Mouse (Mus musculus) forebrain, embryonic 13.5 days (tissue): Measurements from ENCODE around the gene Mmd. TPM values are rescaled to one million over a fixed set of nuclear protein-coding genes. Genes with fewer than 3 reads are reported as not detected.

Experiments used
- ATAC-seq: fragments of 200-750 bp; cut with Nextera tagmentation; 2 replicates; pipeline ENCODE4 v1.8.0; 2017
- H3K27ac ChIP-seq: fragments of 300-500 bp; sonication (generic); 2 replicates; pipeline ENCODE4 v1.5.1; 2015; ENCODE audit warnings: inconsistent platforms, mild to moderate bottlenecking, moderate library complexity
- H3K27me3 ChIP-seq: fragments of 300-500 bp; sonication (generic); 2 replicates; pipeline ENCODE4 v1.6.1; 2015; ENCODE audit warnings: mild to moderate bottlenecking, inconsistent platforms
- H3K36me3 ChIP-seq: fragments of 300-500 bp; sonication (generic); 2 replicates; pipeline ENCODE4 v1.6.1; 2015; ENCODE audit warnings: mild to moderate bottlenecking, inconsistent platforms; ENCODE audit not compliant: poor library complexity, severe bottlenecking
- H3K4me1 ChIP-seq: fragments of 300-500 bp; sonication (generic); 2 replicates; pipeline ENCODE4 v1.6.1; 2015; ENCODE audit warnings: inconsistent platforms
- H3K4me2 ChIP-seq: fragments of 300-500 bp; sonication (generic); 2 replicates; pipeline ENCODE4 v1.6.1; 2015; ENCODE audit warnings: inconsistent platforms, mild to moderate bottlenecking, moderate library complexity
- H3K4me3 ChIP-seq: fragments of 300-500 bp; sonication (generic); 2 replicates; pipeline ENCODE4 v1.5.1; 2015; ENCODE audit warnings: mild to moderate bottlenecking, inconsistent platforms
- H3K9ac ChIP-seq: fragments of 300-500 bp; sonication (generic); 2 replicates; pipeline ENCODE4 v1.6.1; 2015; ENCODE audit warnings: mild to moderate bottlenecking, inconsistent platforms
- H3K9me3 ChIP-seq: fragments of 300-500 bp; sonication (generic); replicated peaks from 2 replicates; pipeline ENCODE4 v1.6.1; 2016; ENCODE audit warnings: inconsistent platforms
- WGBS: fragments of 180-500 bp; shearing (Covaris S2); methylation state at CpG from one replicate; pipeline ENCODE4 v1.1.7; 2015; 5-methylcytosine and 5-hydroxymethylcytosine counted together
- polyA plus RNA-seq: library from polyadenylated mRNA; unstranded; fragments of >200 nt; fragmentation: Nextera tagmentation; extraction: Ambion mirVana; gene quantifications from 2 replicates; pipeline ENCODE4 v1.2.1, GENCODE M21; 2015

Gene Mmd
- polyA plus RNA-seq, 1 experiment from 2014 or later: 65.2 TPM

DNA sequence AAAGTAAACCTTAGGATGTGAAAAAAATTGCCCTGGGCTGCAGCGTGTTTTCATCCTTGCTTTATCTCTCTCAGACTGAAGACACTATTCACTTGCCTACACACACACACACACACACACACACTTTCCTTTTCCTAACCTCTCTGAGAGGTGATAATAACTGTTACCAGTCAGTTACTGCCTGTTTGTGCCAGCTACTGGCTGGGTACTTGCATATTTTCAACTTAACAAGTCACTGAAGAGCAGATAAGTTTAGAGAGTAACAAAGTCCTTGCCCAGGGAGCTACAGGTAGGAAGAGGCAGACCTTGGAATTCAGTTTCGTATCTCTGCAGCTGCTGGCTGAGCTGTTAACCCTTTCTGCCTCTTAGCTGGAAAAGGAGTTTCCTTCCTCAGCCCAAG is 2.7 kb downstream of the Mmd start:
- Histone ChIP-seq H3K4me1 (peaks cover 33% of the 10 kb centered on the region), H3K36me3 (no peaks in the 10 kb centered on the region), H3K9ac (no peak overlapping the region), H3K9me3 (no peaks in the 10 kb centered on the region), H3K4me2 (0 out of 2 replicates have a peak overlapping the region, but pooled peaks have one; percentile 0), H3K27ac (no peak overlapping the region), H3K4me3 (no peak overlapping the region), H3K27me3 (no peaks in the 10 kb centered on the region)
- WGBS: 38% methylated on average over 2 of the region's 2 CpGs
- no peak for ATAC-seq

DNA sequence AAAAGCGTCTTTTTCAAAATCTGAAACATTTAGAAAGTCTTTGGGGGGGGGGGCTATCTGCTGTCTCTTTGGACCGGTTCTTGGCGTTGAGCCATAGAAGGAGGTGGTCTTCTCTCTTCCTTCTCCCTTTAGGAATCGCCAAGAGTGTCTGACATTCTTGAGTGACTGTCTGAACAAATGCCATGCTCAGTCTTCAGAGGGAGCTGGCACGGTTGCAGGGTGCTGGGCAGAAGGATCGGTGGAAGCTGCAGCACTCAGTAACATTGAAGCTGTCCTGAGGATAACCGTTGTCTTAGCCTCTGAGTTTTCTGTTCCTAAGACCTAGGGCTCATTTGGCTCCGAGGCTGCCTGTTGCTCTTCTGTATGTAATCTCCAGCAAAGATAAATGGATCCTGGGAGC is 3.1 kb downstream of the Mmd start:
- no peak overlapping the region for H3K27ac ChIP-seq
- H3K4me1 ChIP-seq: peaks cover 33% of the 10 kb centered on the region
- ATAC-seq: no peak
- H3K4me3 ChIP-seq: no peak overlapping the region
- 0 out of 2 replicates have a peak overlapping the region, but pooled peaks have one; percentile 0 for H3K4me2 ChIP-seq
- 73% methylated on average over 8 of the region's 8 CpGs for whole genome bisulfite sequencing
- no peak overlapping the region for H3K9ac ChIP-seq
- H3K9me3 ChIP-seq: no peaks in the 10 kb centered on the region
- H3K36me3 ChIP-seq: peaks cover 3% of the 10 kb centered on the region
- no peaks in the 10 kb centered on the region for H3K27me3 ChIP-seq

GRCm38 (mm10) chr11:90254536-90254935 is 5.3 kb downstream of the Mmd start:
- H3K9ac ChIP-seq: no peak overlapping the region
- H3K36me3 ChIP-seq: peaks cover 10% of the 10 kb centered on the region
- H3K4me2 ChIP-seq: no peak overlapping the region
- H3K27me3 ChIP-seq: no peaks in the 10 kb centered on the region
- H3K27ac ChIP-seq: no peak overlapping the region
- no peak overlapping the region for H3K4me3 ChIP-seq
- peaks cover 29% of the 10 kb centered on the region for H3K4me1 ChIP-seq
- ATAC-seq: no peak
- no peaks in the 10 kb centered on the region for H3K9me3 ChIP-seq
- WGBS: 89% methylated on average over 3 of the region's 3 CpGs

DNA sequence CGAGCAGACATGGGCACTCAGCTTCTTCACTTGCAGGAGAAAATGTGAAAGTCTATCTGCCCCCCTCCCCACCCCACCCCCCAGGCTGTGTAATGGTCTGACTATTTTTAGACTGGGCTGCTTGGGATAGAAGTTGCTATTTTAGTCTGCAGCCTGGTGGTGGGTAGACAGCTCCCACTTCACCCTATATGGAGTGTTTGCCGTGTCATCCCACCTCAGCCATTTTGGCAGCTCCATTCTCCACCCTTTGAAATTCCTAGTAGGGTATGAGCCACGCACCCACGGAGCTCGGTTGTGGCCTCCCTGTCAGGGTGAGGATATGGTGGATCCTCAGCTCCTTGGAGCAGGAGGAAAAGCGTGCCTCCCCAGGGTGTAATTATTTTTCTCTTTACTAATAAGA is 6.4 kb downstream of the Mmd start:
- WGBS: 90% methylated on average over 6 of the region's 6 CpGs
- peaks cover 21% of the 10 kb centered on the region for H3K36me3 ChIP-seq
- H3K4me1 ChIP-seq: peaks cover 20% of the 10 kb centered on the region
- H3K27me3 ChIP-seq: no peaks in the 10 kb centered on the region
- no peaks in the 10 kb centered on the region for H3K9me3 ChIP-seq
- no peak for ATAC-seq
- no peak overlapping the region for H3K4me3 ChIP-seq
- H3K4me2 ChIP-seq: no peak overlapping the region
- no peak overlapping the region for H3K9ac ChIP-seq
- no peak overlapping the region for H3K27ac ChIP-seq

GRCm38 (mm10) chr11:90256833-90257525 is 7.7 kb downstream of the Mmd start:
- no peak for ATAC-seq
- Histone ChIP-seq H3K4me3 (no peak overlapping the region), H3K9me3 (no peaks in the 10 kb centered on the region), H3K4me2 (no peak overlapping the region), H3K27me3 (no peaks in the 10 kb centered on the region), H3K36me3 (peaks cover 34% of the 10 kb centered on the region), H3K9ac (no peak overlapping the region), H3K4me1 (peaks cover 8% of the 10 kb centered on the region), H3K27ac (no peak overlapping the region)
- 91% methylated on average over 16 of the region's 16 CpGs for WGBS

DNA sequence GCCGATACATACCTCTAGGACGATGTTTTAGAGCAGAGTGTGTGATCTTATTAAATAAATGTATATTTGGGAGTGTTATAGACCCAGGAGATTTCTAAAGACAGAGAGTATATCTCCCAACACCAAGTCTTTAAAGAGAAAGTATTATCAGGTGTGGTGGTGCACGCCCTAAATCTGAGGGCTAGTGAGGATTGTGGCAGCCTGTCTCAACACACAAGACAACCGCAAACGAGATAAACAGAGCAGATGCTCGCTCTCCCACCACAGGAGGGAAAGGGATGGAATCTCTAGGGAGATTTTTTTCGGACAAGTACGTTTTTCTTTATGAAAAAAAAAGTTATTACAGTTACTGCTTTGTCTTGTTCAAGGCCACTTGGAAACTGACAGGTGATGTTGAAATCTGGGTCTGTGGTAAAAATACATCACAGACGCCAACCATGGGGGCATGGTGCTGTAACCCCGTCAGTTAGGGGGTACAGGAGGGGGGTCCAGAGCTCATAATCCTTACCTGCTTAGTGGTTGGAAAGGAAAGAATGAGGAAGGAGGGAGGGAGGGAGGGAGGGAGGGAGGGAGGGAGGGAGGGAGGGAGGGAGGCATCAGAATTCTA is 9.2 kb downstream of the Mmd start:
- no peak overlapping the region for H3K4me3 ChIP-seq
- no peaks in the 10 kb centered on the region for H3K27me3 ChIP-seq
- H3K4me2 ChIP-seq: no peak overlapping the region
- H3K9me3 ChIP-seq: no peaks in the 10 kb centered on the region
- WGBS: 85% methylated on average over 10 of the region's 10 CpGs
- no peak for ATAC-seq
- no peak overlapping the region for H3K27ac ChIP-seq
- H3K36me3 ChIP-seq: peaks cover 49% of the 10 kb centered on the region
- no peak overlapping the region for H3K9ac ChIP-seq
- no peaks in the 10 kb centered on the region for H3K4me1 ChIP-seq

GRCm38 (mm10) chr11:90259071-90259470 is 9.8 kb downstream of the Mmd start:
- whole genome bisulfite sequencing: 67% methylated on average over 4 of the region's 4 CpGs
- Histone ChIP-seq H3K27me3 (no peaks in the 10 kb centered on the region), H3K4me1 (no peaks in the 10 kb centered on the region), H3K36me3 (peaks cover 55% of the 10 kb centered on the region), H3K4me3 (no peak overlapping the region), H3K4me2 (no peak overlapping the region), H3K9me3 (no peaks in the 10 kb centered on the region), H3K27ac (no peak overlapping the region), H3K9ac (no peak overlapping the region)
- ATAC-seq: no peak

DNA sequence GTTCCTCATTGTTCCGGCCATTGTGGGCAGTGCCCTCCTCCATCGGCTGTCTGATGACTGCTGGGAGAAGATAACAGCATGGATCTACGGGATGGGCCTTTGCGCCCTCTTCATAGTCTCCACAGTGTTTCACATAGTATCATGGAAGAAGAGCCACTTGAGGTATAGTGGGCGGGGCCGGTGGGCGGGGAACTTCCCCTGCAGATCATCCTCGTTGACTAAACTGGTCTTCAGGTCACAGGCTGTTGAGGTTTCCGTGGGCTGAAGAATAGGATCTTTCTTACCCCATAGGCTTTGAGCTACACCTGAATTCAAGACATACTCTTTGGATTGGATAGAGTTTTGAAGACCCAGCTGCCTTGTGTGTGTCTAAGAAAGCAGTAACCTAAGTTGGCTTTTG is 10.6 kb downstream of the Mmd start:
- WGBS: 92% methylated on average over 9 of the region's 9 CpGs
- Histone ChIP-seq H3K36me3 (peaks cover 61% of the 10 kb centered on the region), H3K27me3 (no peaks in the 10 kb centered on the region), H3K4me3 (no peak overlapping the region), H3K9ac (no peak overlapping the region), H3K4me1 (no peaks in the 10 kb centered on the region), H3K4me2 (no peak overlapping the region), H3K9me3 (no peaks in the 10 kb centered on the region), H3K27ac (no peak overlapping the region)
- ATAC-seq: no peak

GRCm38 (mm10) chr11:90264180-90264579 is 14.9 kb downstream of the Mmd start:
- Histone ChIP-seq H3K4me3 (no peak overlapping the region), H3K27me3 (no peaks in the 10 kb centered on the region), H3K9ac (no peak overlapping the region), H3K4me1 (peaks cover 6% of the 10 kb centered on the region), H3K27ac (no peak overlapping the region), H3K9me3 (no peaks in the 10 kb centered on the region), H3K4me2 (no peak overlapping the region), H3K36me3 (peaks cover 66% of the 10 kb centered on the region)
- WGBS: 87% methylated on average over 11 of the region's 11 CpGs
- ATAC-seq: no peak

DNA sequence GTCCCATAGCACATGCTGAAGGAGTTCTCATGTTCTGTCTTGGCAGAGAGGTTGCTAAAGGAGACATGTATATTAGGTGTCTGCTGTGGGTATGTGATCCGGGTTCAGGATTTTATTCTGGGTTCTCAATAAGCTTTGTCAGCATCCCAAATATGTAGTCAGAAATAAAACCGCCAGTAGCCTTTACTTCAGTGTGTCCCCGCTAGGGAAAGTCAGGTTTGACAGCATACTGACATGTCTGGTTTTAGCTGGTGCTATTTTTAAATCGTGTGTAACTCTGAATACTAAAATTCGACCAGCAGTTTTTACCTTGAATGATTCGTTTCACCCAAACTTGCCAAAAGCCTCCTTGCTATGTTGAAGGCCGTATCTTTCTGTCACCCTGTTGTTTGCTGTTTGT is 16.3 kb downstream of the Mmd start:
- 92% methylated on average over 7 of the region's 7 CpGs for WGBS
- H3K27me3 ChIP-seq: no peaks in the 10 kb centered on the region
- no peak overlapping the region for H3K27ac ChIP-seq
- no peaks in the 10 kb centered on the region for H3K9me3 ChIP-seq
- H3K4me2 ChIP-seq: no peak overlapping the region
- H3K36me3 ChIP-seq: peaks cover 58% of the 10 kb centered on the region
- H3K9ac ChIP-seq: no peak overlapping the region
- H3K4me1 ChIP-seq: peaks cover 16% of the 10 kb centered on the region
- no peak overlapping the region for H3K4me3 ChIP-seq
- ATAC-seq: no peak

- ATAC-seq: no peak
- Histone ChIP-seq H3K27ac (no peak overlapping the region), H3K9ac (0 out of 2 replicates have a peak overlapping the region, but pooled peaks have one; percentile 34), H3K36me3 (peaks cover 48% of the 10 kb centered on the region), H3K9me3 (no peaks in the 10 kb centered on the region), H3K4me2 (no peak overlapping the region; the same call in 1 of the 2 replicates), H3K4me1 (peaks cover 16% of the 10 kb centered on the region), H3K4me3 (no peak overlapping the region), H3K27me3 (no peaks in the 10 kb centered on the region)
- 70% methylated on average over 5 of the region's 5 CpGs for WGBS
These were observed 19.7 kb downstream of the Mmd start for GRCm38 (mm10) chr11:90268934-90269333.

DNA sequence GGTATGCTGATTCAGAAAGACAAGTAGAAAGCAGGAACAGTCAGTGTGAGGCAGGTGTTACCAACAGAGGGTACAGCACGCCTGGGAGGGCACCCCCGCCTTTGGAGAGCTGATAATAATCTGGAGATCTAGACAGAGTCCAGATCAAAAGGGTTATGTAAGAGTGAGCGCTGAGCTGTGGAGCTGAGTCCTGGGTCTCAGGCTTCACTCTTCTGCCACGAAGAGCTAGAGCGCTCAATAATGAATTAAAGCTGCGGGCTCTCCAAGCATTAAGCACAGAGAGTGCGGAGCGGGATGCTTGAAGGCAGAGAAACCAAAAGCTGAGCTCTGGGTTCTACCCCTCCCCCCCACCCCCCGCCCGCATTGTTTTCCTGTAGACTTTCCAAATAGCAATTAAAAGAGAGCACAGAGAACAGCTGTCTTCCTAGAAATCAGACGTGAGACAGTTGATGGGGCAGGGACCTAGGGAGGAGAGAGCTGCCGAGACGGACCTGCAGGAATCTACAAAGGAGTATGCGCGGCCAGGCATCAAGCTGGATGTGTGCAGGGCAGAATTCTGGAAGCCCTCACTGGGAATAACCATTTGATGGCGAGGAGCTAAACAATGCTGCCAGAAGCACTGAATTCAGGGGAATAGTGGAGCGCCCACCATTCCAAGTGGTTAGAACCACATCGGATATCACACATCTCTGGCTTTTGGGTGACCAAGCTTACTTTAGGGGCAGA is 20.3 kb downstream of the Mmd start:
- Histone ChIP-seq H3K9ac (peak overlapping the region; percentile 34; the same call in 1 of the 2 replicates), H3K27ac (peak overlapping the region; percentile 31)

More for the DNA sequence above, 20.3 kb downstream of the Mmd start:
- WGBS: 22% methylated on average over 18 of the region's 18 CpGs
- peaks cover 16% of the 10 kb centered on the region for H3K4me1 ChIP-seq
- no peaks in the 10 kb centered on the region for H3K27me3 ChIP-seq
- H3K9me3 ChIP-seq: no peaks in the 10 kb centered on the region
- peaks cover 47% of the 10 kb centered on the region for H3K36me3 ChIP-seq
- H3K4me3 ChIP-seq: no peak overlapping the region
- ATAC-seq: peak; percentile 68
- H3K4me2 ChIP-seq: peak overlapping the region; percentile 42
